Mouse (Mus musculus): ENCODE measurements around the gene Nipsnap3b. TPM values are rescaled to one million over a fixed set of nuclear protein-coding genes. Genes with fewer than 3 reads are reported as not detected.

The Nipsnap3b gene
- polyA plus RNA-seq, 1 experiment from 2014 or later = 183 TPM

DNA sequence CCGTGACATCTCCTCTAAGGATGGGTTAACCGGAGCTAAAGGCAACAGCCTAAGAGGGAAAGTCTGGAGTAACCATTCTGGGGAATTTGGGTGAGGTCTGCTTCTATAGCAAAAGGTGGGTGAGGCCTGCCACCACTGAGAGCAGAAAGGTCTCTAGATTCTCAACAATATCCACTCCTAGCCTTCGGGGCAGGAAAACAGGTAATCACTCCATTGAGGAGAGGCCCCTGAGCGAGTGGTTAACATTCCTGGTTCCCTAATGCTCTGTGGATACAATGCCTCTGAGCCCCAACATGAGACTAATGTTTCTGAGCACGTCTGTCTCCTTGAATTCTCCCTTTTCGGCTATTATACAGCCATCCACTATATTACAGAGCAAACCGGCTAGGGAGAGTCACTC lies 2.7 kb downstream of the Nipsnap3b start:
- Histone ChIP-seq H3K36me3 (ENCODE audit: control insufficient read depth, insufficient read depth, low read length) (peaks cover 28% of the 10 kb centered on the region), H3K9me3 (ENCODE audit: control insufficient read depth, low read length) (no peaks in the 10 kb centered on the region), H3K9ac (ENCODE audit: low read depth, low read length) (no peak overlapping the region), H3K4me1 (ENCODE audit: control insufficient read depth, insufficient read depth, low read depth, low read length) (peaks cover 5% of the 10 kb centered on the region), H3K4me3 (ENCODE audit: low read length) (no peak overlapping the region), H3K27me3 (replicated peaks; ENCODE audit: control insufficient read depth, insufficient read depth, low read length) (no peaks in the 10 kb centered on the region), H3K4me2 (ENCODE audit: low read length) (no peak overlapping the region), H3K27ac (ENCODE audit: low read depth, low read length) (no peak overlapping the region)
- no peak for ATAC-seq
- 94% methylated on average over 7 of the region's 7 CpGs for WGBS

DNA sequence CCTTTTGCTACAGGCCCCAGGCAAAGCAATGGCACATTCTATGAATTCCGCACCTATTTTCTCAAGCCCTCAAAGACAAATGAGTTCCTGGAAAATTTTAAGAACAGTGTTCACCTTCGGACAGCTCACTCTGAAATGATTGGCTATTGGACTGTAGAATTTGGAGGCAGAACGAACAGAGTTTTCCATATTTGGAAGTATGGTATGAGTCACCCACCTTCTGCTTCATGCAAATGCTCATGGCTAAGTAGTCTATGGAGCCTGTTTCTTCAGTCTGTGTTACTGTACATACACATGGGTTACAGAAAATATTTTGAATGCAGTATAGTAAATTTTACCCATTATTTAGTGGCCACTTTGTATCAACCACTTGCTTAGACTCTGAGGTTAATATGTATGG lies 3.3 kb downstream of the Nipsnap3b start:
- Histone ChIP-seq H3K4me1 (ENCODE audit: control insufficient read depth, insufficient read depth, low read depth, low read length) (peaks cover 5% of the 10 kb centered on the region), H3K27ac (ENCODE audit: low read depth, low read length) (no peak overlapping the region), H3K9ac (ENCODE audit: low read depth, low read length) (no peak overlapping the region), H3K4me2 (ENCODE audit: low read length) (no peak overlapping the region), H3K9me3 (ENCODE audit: control insufficient read depth, low read length) (no peaks in the 10 kb centered on the region), H3K27me3 (replicated peaks; ENCODE audit: control insufficient read depth, insufficient read depth, low read length) (no peaks in the 10 kb centered on the region), H3K4me3 (ENCODE audit: low read length) (no peak overlapping the region), H3K36me3 (ENCODE audit: control insufficient read depth, insufficient read depth, low read length) (peaks cover 28% of the 10 kb centered on the region)
- over 99% methylated on average over 3 of the region's 3 CpGs for WGBS
- ATAC-seq = no peak

DNA sequence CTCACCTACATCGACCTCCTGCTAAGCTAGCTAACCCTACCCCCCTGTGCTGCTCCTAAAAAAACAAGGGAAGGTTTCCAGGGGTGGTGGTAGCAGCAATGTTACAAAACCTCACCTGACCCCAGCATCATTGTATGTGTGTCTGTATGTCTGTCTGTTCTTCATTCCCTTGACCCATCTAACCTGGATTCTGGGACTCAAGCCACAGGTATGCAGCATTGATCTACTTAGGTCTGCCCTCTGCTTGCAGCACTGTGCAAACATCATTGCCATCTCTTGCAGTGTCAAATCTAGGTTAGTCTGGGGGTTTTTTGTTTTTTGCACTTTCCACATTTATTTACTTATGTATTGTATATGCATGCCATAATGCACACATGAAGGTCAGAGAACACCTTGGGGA lies 6.7 kb downstream of the Nipsnap3b start:
- H3K4me1 ChIP-seq (ENCODE audit: control insufficient read depth, insufficient read depth, low read depth, low read length) = no peaks in the 10 kb centered on the region
- 85% methylated on average over 1 of the region's 1 CpGs for WGBS
- H3K27me3 ChIP-seq (replicated peaks; ENCODE audit: control insufficient read depth, insufficient read depth, low read length) = no peaks in the 10 kb centered on the region
- H3K9me3 ChIP-seq (ENCODE audit: control insufficient read depth, low read length) = no peaks in the 10 kb centered on the region
- no peak overlapping the region for H3K9ac ChIP-seq (ENCODE audit: low read depth, low read length)
- H3K36me3 ChIP-seq (ENCODE audit: control insufficient read depth, insufficient read depth, low read length) = peaks cover 41% of the 10 kb centered on the region
- H3K27ac ChIP-seq (ENCODE audit: low read depth, low read length) = no peak overlapping the region
- ATAC-seq = no peak
- no peak overlapping the region for H3K4me2 ChIP-seq (ENCODE audit: low read length)
- H3K4me3 ChIP-seq (ENCODE audit: low read length) = no peak overlapping the region

GRCm38 (mm10) chr4:53023189-53023925 lies 11.7 kb downstream of the Nipsnap3b start:
- Histone ChIP-seq H3K36me3 (ENCODE audit: control insufficient read depth, insufficient read depth, low read length) (peaks cover 23% of the 10 kb centered on the region), H3K9me3 (ENCODE audit: control insufficient read depth, low read length) (no peaks in the 10 kb centered on the region), H3K9ac (ENCODE audit: low read depth, low read length) (no peak overlapping the region), H3K27ac (ENCODE audit: low read depth, low read length) (no peak overlapping the region), H3K4me1 (ENCODE audit: control insufficient read depth, insufficient read depth, low read depth, low read length) (no peaks in the 10 kb centered on the region), H3K27me3 (replicated peaks; ENCODE audit: control insufficient read depth, insufficient read depth, low read length) (no peaks in the 10 kb centered on the region), H3K4me2 (ENCODE audit: low read length) (no peak overlapping the region), H3K4me3 (ENCODE audit: low read length) (no peak overlapping the region)
- no peak for ATAC-seq
- 98% methylated on average over 14 of the region's 14 CpGs for WGBS

DNA sequence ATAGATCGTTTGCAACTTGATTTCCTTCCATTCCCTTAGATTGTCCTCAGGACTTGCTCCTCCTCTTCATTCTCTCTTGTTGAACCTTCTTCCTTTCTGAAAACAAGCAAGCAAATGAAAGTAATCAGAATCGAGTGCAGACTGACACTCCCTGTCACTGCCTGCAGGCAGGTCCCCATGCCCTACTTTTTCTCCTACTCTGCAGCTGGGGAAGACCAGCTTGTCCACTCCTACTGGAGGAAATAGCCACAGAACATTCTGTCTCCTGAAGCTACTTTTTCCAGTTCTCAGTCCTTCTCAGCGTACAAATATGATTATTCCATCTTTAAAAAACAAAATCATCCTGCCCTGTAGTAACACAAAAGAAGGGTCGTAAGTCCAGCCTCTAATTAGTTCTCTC lies 12.7 kb downstream of the Nipsnap3b start:
- no peak overlapping the region for H3K9ac ChIP-seq (ENCODE audit: low read depth, low read length)
- 91% methylated on average over 4 of the region's 4 CpGs for WGBS
- H3K4me2 ChIP-seq (ENCODE audit: low read length) = no peak overlapping the region
- H3K36me3 ChIP-seq (ENCODE audit: control insufficient read depth, insufficient read depth, low read length) = peaks cover 19% of the 10 kb centered on the region
- H3K27ac ChIP-seq (ENCODE audit: low read depth, low read length) = no peak overlapping the region
- no peak overlapping the region for H3K4me3 ChIP-seq (ENCODE audit: low read length)
- no peaks in the 10 kb centered on the region for H3K4me1 ChIP-seq (ENCODE audit: control insufficient read depth, insufficient read depth, low read depth, low read length)
- ATAC-seq = no peak
- no peaks in the 10 kb centered on the region for H3K27me3 ChIP-seq (replicated peaks; ENCODE audit: control insufficient read depth, insufficient read depth, low read length)
- no peaks in the 10 kb centered on the region for H3K9me3 ChIP-seq (ENCODE audit: control insufficient read depth, low read length)

- H3K27me3 ChIP-seq (replicated peaks; ENCODE audit: control insufficient read depth, insufficient read depth, low read length) = no peaks in the 10 kb centered on the region
- peaks cover 11% of the 10 kb centered on the region for H3K36me3 ChIP-seq (ENCODE audit: control insufficient read depth, insufficient read depth, low read length)
- ATAC-seq = no peak
- H3K4me3 ChIP-seq (ENCODE audit: low read length) = no peak overlapping the region
- H3K9me3 ChIP-seq (ENCODE audit: control insufficient read depth, low read length) = no peaks in the 10 kb centered on the region
- H3K9ac ChIP-seq (ENCODE audit: low read depth, low read length) = no peak overlapping the region
- H3K4me2 ChIP-seq (ENCODE audit: low read length) = no peak overlapping the region
- no peak overlapping the region for H3K27ac ChIP-seq (ENCODE audit: low read depth, low read length)
- 87% methylated on average over 3 of the region's 3 CpGs for WGBS
- no peaks in the 10 kb centered on the region for H3K4me1 ChIP-seq (ENCODE audit: control insufficient read depth, insufficient read depth, low read depth, low read length)
Observed at GRCm38 (mm10) chr4:53027811-53028210, 16.1 kb downstream of the Nipsnap3b start.

DNA sequence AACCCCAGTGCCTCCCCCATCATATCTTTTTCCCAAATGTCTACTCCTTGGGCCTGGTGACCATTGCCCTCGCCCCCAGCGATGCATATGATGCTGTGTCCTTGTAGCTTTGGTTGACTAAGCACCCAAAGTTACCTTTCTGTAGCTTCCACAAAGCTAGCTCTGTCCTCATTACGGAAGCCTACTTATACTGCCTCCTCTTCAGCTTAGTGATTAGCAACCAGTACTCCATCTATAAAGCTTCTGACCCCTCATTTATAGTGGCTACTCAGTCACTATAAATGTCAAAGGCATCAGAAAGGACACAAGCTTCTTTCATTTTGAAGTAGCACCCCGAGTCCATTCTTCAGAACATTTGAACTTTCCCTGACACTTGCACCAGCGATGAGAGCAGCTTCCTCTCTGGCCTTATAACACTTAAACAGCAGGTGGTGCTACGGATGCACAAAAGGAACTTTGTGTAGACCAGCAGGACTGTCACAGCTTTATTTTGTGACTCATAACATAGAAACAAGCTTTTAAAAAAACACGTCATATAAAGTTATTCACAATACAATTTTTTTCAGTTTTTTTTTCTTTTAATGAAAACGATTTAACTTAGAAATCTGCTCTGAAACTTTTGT lies 18.8 kb downstream of the Nipsnap3b start:
- Histone ChIP-seq H3K27me3 (replicated peaks; ENCODE audit: control insufficient read depth, insufficient read depth, low read length) (no peaks in the 10 kb centered on the region), H3K4me1 (ENCODE audit: control insufficient read depth, insufficient read depth, low read depth, low read length) (no peaks in the 10 kb centered on the region), H3K4me3 (ENCODE audit: low read length) (no peak overlapping the region), H3K36me3 (ENCODE audit: control insufficient read depth, insufficient read depth, low read length) (0 out of 2 replicates have a peak, but pooled peaks cover under 1% of the 10 kb centered on the region), H3K4me2 (ENCODE audit: low read length) (no peak overlapping the region), H3K27ac (ENCODE audit: low read depth, low read length) (no peak overlapping the region), H3K9ac (ENCODE audit: low read depth, low read length) (no peak overlapping the region), H3K9me3 (ENCODE audit: control insufficient read depth, low read length) (no peaks in the 10 kb centered on the region)
- ATAC-seq = peak; percentile 79
- 35% methylated on average over 8 of the region's 8 CpGs for WGBS

- H3K4me2 ChIP-seq (ENCODE audit: low read length) = no peak overlapping the region
- H3K9ac ChIP-seq (ENCODE audit: low read depth, low read length) = no peak overlapping the region
- ATAC-seq = peak; percentile 64; the same call in 1 of the 2 replicates
- no peaks in the 10 kb centered on the region for H3K9me3 ChIP-seq (ENCODE audit: control insufficient read depth, low read length)
- H3K36me3 ChIP-seq (ENCODE audit: control insufficient read depth, insufficient read depth, low read length) = no peaks in the 10 kb centered on the region
- WGBS = 86% methylated on average over 8 of the region's 8 CpGs
- H3K4me1 ChIP-seq (ENCODE audit: control insufficient read depth, insufficient read depth, low read depth, low read length) = no peaks in the 10 kb centered on the region
- no peak overlapping the region for H3K4me3 ChIP-seq (ENCODE audit: low read length)
- H3K27ac ChIP-seq (ENCODE audit: low read depth, low read length) = no peak overlapping the region
- H3K27me3 ChIP-seq (replicated peaks; ENCODE audit: control insufficient read depth, insufficient read depth, low read length) = no peaks in the 10 kb centered on the region
Observed at GRCm38 (mm10) chr4:53043819-53044218, 32.1 kb downstream of the Nipsnap3b start.

GRCm38 (mm10) chr4:53045807-53046206 lies 34.1 kb downstream of the Nipsnap3b start:
- no peaks in the 10 kb centered on the region for H3K4me1 ChIP-seq (ENCODE audit: control insufficient read depth, insufficient read depth, low read depth, low read length)
- no peak overlapping the region for H3K27ac ChIP-seq (ENCODE audit: low read depth, low read length)
- no peaks in the 10 kb centered on the region for H3K36me3 ChIP-seq (ENCODE audit: control insufficient read depth, insufficient read depth, low read length)
- H3K4me3 ChIP-seq (ENCODE audit: low read length) = no peak overlapping the region
- 70% methylated on average over 7 of the region's 7 CpGs for WGBS
- no peaks in the 10 kb centered on the region for H3K9me3 ChIP-seq (ENCODE audit: control insufficient read depth, low read length)
- no peaks in the 10 kb centered on the region for H3K27me3 ChIP-seq (replicated peaks; ENCODE audit: control insufficient read depth, insufficient read depth, low read length)
- H3K4me2 ChIP-seq (ENCODE audit: low read length) = no peak overlapping the region
- ATAC-seq = peak; percentile 17; the same call in 1 of the 2 replicates
- no peak overlapping the region for H3K9ac ChIP-seq (ENCODE audit: low read depth, low read length)

Data from hindbrain, embryonic 16.5 days (tissue).